Mouse (Mus musculus) heart, embryonic 12.5 days (tissue): Measurements from ENCODE around the gene Auts2. TPM values are rescaled to one million over a fixed set of nuclear protein-coding genes. Genes with fewer than 3 reads are reported as not detected.

ENCODE experiments used
- ATAC-seq: fragments of 200-750 bp; cut with Nextera tagmentation; 2 replicates; pipeline ENCODE4 v1.8.0; 2017; ENCODE audit warnings: moderate TSS enrichment, moderate library complexity; ENCODE audit not compliant: insufficient number of reproducible peaks, low FRiP score
- H3K27ac ChIP-seq: fragments of 300-500 bp; sonication (generic); 2 replicates; pipeline ENCODE4 v1.5.1; 2016; ENCODE audit warnings: mild to moderate bottlenecking, moderate library complexity; ENCODE audit not compliant: poor library complexity, severe bottlenecking
- H3K27me3 ChIP-seq: fragments of 300-500 bp; sonication (generic); replicated peaks from 2 replicates; pipeline ENCODE4 v1.6.1; 2016; ENCODE audit warnings: mild to moderate bottlenecking, moderate library complexity
- H3K36me3 ChIP-seq: fragments of 300-500 bp; sonication (generic); 2 replicates; pipeline ENCODE4 v1.6.1; 2016; ENCODE audit warnings: mild to moderate bottlenecking, moderate library complexity
- H3K4me1 ChIP-seq: fragments of 300-500 bp; sonication (generic); replicated peaks from 2 replicates; pipeline ENCODE4 v1.6.1; 2016; ENCODE audit warnings: mild to moderate bottlenecking
- H3K4me2 ChIP-seq: fragments of 300-500 bp; sonication (generic); 2 replicates; pipeline ENCODE4 v1.6.1; 2016; ENCODE audit warnings: mild to moderate bottlenecking, moderate library complexity
- H3K4me3 ChIP-seq: fragments of 300-500 bp; sonication (generic); 2 replicates; pipeline ENCODE4 v1.5.1; 2016; ENCODE audit warnings: mild to moderate bottlenecking
- H3K9ac ChIP-seq: fragments of 300-500 bp; sonication (generic); 2 replicates; pipeline ENCODE4 v1.6.1; 2016; ENCODE audit warnings: mild to moderate bottlenecking, moderate library complexity
- H3K9me3 ChIP-seq: fragments of 300-500 bp; sonication (generic); replicated peaks from 2 replicates; pipeline ENCODE4 v1.6.1; 2016; ENCODE audit warnings: mild to moderate bottlenecking, moderate library complexity
- WGBS: fragments of 180-500 bp; shearing (Covaris S2); methylation state at CpG from one replicate; pipeline ENCODE4 v1.1.7; 2016; 5-methylcytosine and 5-hydroxymethylcytosine counted together
- polyA plus RNA-seq: library from polyadenylated mRNA; unstranded; fragments of >200 nt; fragmentation: Nextera tagmentation; extraction: Ambion mirVana; gene quantifications from 2 replicates; pipeline ENCODE4 v1.2.1, GENCODE M21; 2016

The Auts2 gene
- polyA plus RNA-seq, 1 experiment from 2014 or later: 25.3 TPM

GRCm38 (mm10) chr5:131509315-131509714 is 1033.8 kb downstream of the Auts2 start:
- H3K4me2 ChIP-seq: no peak overlapping the region
- H3K9me3 ChIP-seq: peaks cover 6% of the 10 kb centered on the region; the same call in 1 of the 2 replicates
- H3K36me3 ChIP-seq: 0 out of 2 replicates have a peak, but pooled peaks cover 6% of the 10 kb centered on the region
- no peak for ATAC-seq
- no peak overlapping the region for H3K27ac ChIP-seq
- 86% methylated on average over 4 of the region's 4 CpGs for WGBS
- no peak overlapping the region for H3K9ac ChIP-seq
- H3K27me3 ChIP-seq: peaks cover 5% of the 10 kb centered on the region; the same call in 1 of the 2 replicates
- H3K4me1 ChIP-seq: peaks cover 12% of the 10 kb centered on the region
- no peak overlapping the region for H3K4me3 ChIP-seq

GRCm38 (mm10) chr5:131498865-131499264 is 1044.3 kb downstream of the Auts2 start:
- no peaks in the 10 kb centered on the region; the same call in 1 of the 2 replicates for H3K4me1 ChIP-seq
- no peak overlapping the region for H3K4me2 ChIP-seq
- no peak overlapping the region for H3K27ac ChIP-seq
- no peak overlapping the region for H3K4me3 ChIP-seq
- H3K27me3 ChIP-seq: no peaks in the 10 kb centered on the region
- 93% methylated on average over 4 of the region's 4 CpGs for WGBS
- no peak for ATAC-seq
- peaks cover 3% of the 10 kb centered on the region; the same call in 1 of the 2 replicates for H3K36me3 ChIP-seq
- H3K9ac ChIP-seq: no peak overlapping the region
- no peaks in the 10 kb centered on the region for H3K9me3 ChIP-seq

GRCm38 (mm10) chr5:131496517-131497216 is 1046.5 kb downstream of the Auts2 start:
- peaks cover 3% of the 10 kb centered on the region; the same call in 1 of the 2 replicates for H3K36me3 ChIP-seq
- WGBS: 91% methylated on average over 10 of the region's 10 CpGs
- H3K27me3 ChIP-seq: no peaks in the 10 kb centered on the region
- no peaks in the 10 kb centered on the region for H3K9me3 ChIP-seq
- H3K4me3 ChIP-seq: no peak overlapping the region
- peaks cover 11% of the 10 kb centered on the region for H3K4me1 ChIP-seq
- peak; percentile 43 for ATAC-seq
- H3K4me2 ChIP-seq: no peak overlapping the region
- no peak overlapping the region for H3K27ac ChIP-seq
- H3K9ac ChIP-seq: no peak overlapping the region

- peaks cover 3% of the 10 kb centered on the region; the same call in 1 of the 2 replicates for H3K36me3 ChIP-seq
- ATAC-seq: no peak
- no peaks in the 10 kb centered on the region for H3K27me3 ChIP-seq
- H3K27ac ChIP-seq: no peak overlapping the region
- peaks cover 11% of the 10 kb centered on the region for H3K4me1 ChIP-seq
- no peak overlapping the region for H3K4me3 ChIP-seq
- H3K9ac ChIP-seq: no peak overlapping the region
- 76% methylated on average over 5 of the region's 5 CpGs for WGBS
- H3K4me2 ChIP-seq: no peak overlapping the region
- no peaks in the 10 kb centered on the region for H3K9me3 ChIP-seq
Measured at GRCm38 (mm10) chr5:131494564-131494963, 1048.6 kb downstream of the Auts2 start.

- no peak for ATAC-seq
- 80% methylated on average over 8 of the region's 8 CpGs for WGBS
- Histone ChIP-seq H3K4me1 (peaks cover 13% of the 10 kb centered on the region), H3K27ac (no peak overlapping the region), H3K9me3 (no peaks in the 10 kb centered on the region), H3K36me3 (0 out of 2 replicates have a peak, but pooled peaks cover 3% of the 10 kb centered on the region), H3K27me3 (no peaks in the 10 kb centered on the region), H3K9ac (no peak overlapping the region), H3K4me3 (no peak overlapping the region), H3K4me2 (no peak overlapping the region)
Measured at GRCm38 (mm10) chr5:131492535-131492934, 1050.6 kb downstream of the Auts2 start.

GRCm38 (mm10) chr5:131491843-131492242 is 1051.3 kb downstream of the Auts2 start:
- Histone ChIP-seq H3K36me3 (0 out of 2 replicates have a peak, but pooled peaks cover 3% of the 10 kb centered on the region), H3K4me2 (no peak overlapping the region), H3K4me1 (peaks cover 19% of the 10 kb centered on the region), H3K9ac (no peak overlapping the region), H3K4me3 (no peak overlapping the region), H3K27me3 (no peaks in the 10 kb centered on the region), H3K9me3 (no peaks in the 10 kb centered on the region), H3K27ac (0 out of 2 replicates have a peak overlapping the region, but pooled peaks have one; percentile 28)
- WGBS: 59% methylated on average over 8 of the region's 8 CpGs
- ATAC-seq: no peak

- WGBS: 82% methylated on average over 2 of the region's 2 CpGs
- Histone ChIP-seq H3K27ac (no peak overlapping the region), H3K27me3 (no peaks in the 10 kb centered on the region), H3K36me3 (peaks cover 5% of the 10 kb centered on the region; the same call in 1 of the 2 replicates), H3K4me1 (peaks cover 23% of the 10 kb centered on the region), H3K9me3 (peaks cover 5% of the 10 kb centered on the region), H3K4me2 (no peak overlapping the region), H3K9ac (no peak overlapping the region), H3K4me3 (no peak overlapping the region)
- no peak for ATAC-seq
Measured at GRCm38 (mm10) chr5:131490811-131491210, 1052.3 kb downstream of the Auts2 start.

- H3K4me3 ChIP-seq: no peak overlapping the region
- H3K27ac ChIP-seq: no peak overlapping the region
- H3K9ac ChIP-seq: no peak overlapping the region
- H3K4me2 ChIP-seq: no peak overlapping the region
- ATAC-seq: no peak
- H3K36me3 ChIP-seq: peaks cover 7% of the 10 kb centered on the region; the same call in 1 of the 2 replicates
- peaks cover 23% of the 10 kb centered on the region for H3K4me1 ChIP-seq
- WGBS: 89% methylated on average over 7 of the region's 7 CpGs
- H3K27me3 ChIP-seq: no peaks in the 10 kb centered on the region
- H3K9me3 ChIP-seq: peaks cover 10% of the 10 kb centered on the region
Measured at GRCm38 (mm10) chr5:131489846-131490245, 1053.3 kb downstream of the Auts2 start.

GRCm38 (mm10) chr5:131486527-131486926 is 1056.6 kb downstream of the Auts2 start:
- Histone ChIP-seq H3K27ac (no peak overlapping the region), H3K4me1 (peaks cover 12% of the 10 kb centered on the region), H3K9ac (no peak overlapping the region), H3K36me3 (peaks cover 5% of the 10 kb centered on the region; the same call in 1 of the 2 replicates), H3K9me3 (peaks cover 10% of the 10 kb centered on the region), H3K4me2 (no peak overlapping the region), H3K4me3 (no peak overlapping the region), H3K27me3 (no peaks in the 10 kb centered on the region)
- 0 out of 2 replicates have a peak, but pooled peaks have one; percentile 61 for ATAC-seq
- 39% methylated on average over 4 of the region's 4 CpGs for WGBS

GRCm38 (mm10) chr5:131475278-131475677 is 1067.9 kb downstream of the Auts2 start:
- Histone ChIP-seq H3K27ac (no peak overlapping the region), H3K9me3 (peaks cover 21% of the 10 kb centered on the region), H3K4me1 (no peaks in the 10 kb centered on the region), H3K4me2 (no peak overlapping the region), H3K4me3 (no peak overlapping the region), H3K9ac (no peak overlapping the region), H3K36me3 (peaks cover 61% of the 10 kb centered on the region), H3K27me3 (no peaks in the 10 kb centered on the region)
- ATAC-seq: no peak

GRCm38 (mm10) chr5:131468609-131469008 is 1074.5 kb downstream of the Auts2 start:
- Histone ChIP-seq H3K4me1 (no peaks in the 10 kb centered on the region), H3K4me2 (no peak overlapping the region), H3K27ac (no peak overlapping the region), H3K36me3 (peaks cover 69% of the 10 kb centered on the region), H3K27me3 (no peaks in the 10 kb centered on the region), H3K9me3 (0 out of 2 replicates have a peak, but pooled peaks cover 3% of the 10 kb centered on the region), H3K4me3 (no peak overlapping the region), H3K9ac (no peak overlapping the region)
- ATAC-seq: peak; percentile 36; the same call in 1 of the 2 replicates
- 89% methylated on average over 4 of the region's 4 CpGs for WGBS
